Mouse (Mus musculus): Measurements from ENCODE around the gene Rnf144b.

The Rnf144b gene

GRCm38 (mm10) chr13:47124449-47124848 is 2.0 kb downstream of the Rnf144b start:
- intact Hi-C loops (cut with DNase I) = no loop called here

DNA sequence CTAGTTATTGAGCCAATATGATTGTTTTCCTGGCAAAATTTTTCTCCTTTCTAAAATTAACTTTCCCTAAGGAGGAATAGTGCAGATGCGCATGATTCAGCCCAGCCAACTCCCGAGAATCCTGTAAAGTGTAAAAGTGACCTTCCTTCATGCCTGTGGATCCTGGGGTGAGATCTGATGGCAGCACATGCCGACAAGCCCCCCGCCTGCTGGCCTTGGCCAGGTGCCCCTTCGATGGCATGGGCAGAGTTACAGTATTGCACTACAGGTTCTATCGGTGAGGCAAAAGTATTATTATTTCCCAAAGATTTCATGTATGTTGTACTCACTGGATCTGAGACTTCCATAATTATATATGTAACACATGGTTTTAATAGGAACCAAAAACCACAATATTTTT is 2.5 kb downstream of the Rnf144b start:
- intact Hi-C loops (cut with DNase I) = no loop called here

DNA sequence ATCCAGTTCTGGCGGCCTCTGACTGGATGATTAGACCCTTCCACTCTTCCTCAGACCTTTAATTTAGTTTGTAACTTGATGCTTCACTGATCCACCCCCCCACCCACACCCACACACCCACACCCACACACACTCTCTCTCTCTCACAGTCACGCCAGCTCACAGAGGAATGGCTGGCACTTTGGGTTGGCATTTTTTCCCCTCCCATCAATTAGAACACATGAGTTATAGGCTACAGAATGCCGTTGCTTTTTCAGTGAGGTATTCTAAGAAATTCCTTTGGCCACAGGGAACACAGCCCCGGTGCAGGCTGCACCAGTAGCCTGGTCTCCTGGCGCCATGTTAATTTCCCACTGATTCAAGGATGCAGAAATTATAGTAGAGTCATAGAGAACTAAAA is 3.1 kb downstream of the Rnf144b start:
- intact Hi-C loops (cut with DNase I) = no loop called here

DNA sequence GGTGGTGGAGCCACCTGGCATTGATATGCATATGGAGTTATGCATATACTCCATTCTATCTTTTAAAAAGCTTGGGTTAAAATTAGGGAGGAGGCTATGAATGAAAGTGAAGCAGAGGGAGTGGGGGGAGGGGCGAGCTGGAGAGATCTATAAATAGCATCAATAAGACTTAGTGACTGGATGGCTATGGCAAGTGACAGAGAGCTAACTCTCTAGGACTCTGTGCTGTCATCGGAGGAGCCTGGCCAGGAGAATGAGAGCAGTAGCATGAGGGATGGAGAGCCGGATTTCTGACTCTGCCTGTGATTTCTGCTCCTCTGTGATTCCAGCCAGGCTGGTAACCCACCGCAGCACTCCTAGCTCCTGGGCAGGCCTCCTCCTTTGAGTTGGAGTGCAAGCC is 6.6 kb downstream of the Rnf144b start:
- intact Hi-C loops (cut with DNase I) = no loop called here

DNA sequence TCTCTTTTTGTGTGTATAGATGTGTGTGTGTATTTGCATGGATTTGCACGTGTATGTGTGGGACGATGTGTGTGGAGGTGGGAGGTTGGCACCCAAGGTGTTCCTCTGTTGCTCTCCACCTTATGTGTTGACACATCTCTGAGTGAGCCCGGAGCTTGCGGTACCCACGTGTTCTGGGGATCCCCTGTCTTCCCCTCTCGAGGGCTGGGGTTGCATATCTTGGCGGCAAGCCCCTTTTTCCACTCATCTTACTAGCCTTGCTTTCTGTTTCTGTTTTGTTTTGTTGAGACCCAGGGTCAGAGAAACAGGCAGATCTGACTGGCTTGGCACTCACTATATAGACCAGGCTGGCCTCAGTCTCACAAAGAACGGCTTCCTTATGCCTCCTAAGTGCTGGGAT is 10.6 kb downstream of the Rnf144b start:
- intact Hi-C loops (cut with DNase I) = no loop called here

DNA sequence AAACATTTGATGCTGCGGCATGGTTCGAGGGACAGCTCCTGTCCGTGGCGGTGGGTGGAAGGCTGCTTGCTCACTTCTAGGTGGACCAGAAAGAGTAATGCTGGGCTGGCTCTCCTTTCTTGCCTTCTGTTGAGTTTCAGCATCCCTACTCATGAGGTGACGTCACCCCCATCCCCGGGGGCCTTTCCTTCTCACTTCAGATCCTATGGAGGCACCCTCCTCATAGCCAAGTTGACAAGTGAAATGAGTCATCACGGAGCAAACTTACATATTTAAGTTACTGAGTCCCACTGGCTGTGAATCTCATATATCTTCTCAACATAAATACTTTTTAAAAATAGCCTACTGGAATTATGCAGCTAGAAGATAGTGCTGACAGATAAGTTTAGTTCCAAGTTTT is 12.4 kb downstream of the Rnf144b start:
- intact Hi-C loops (cut with DNase I) = no loop called here

DNA sequence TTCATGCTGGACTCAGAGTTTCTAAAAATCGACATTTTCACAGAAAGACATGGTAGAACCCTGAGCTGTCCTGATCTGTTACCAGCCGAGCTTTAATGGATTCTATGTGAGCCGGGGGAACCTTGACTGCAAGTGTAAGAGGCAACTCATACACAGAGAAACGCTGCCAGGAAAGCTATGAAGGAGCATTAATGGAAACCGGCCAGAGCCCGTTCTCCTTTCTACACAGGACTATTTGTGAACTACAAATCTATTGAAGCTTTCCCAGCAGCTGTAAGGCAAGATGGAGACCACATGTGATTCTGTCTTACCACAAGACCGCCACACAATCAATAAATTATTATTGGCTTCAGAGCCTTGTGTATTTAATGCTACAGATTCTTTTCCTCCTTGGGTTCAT is 13.3 kb downstream of the Rnf144b start:
- intact Hi-C loops (cut with DNase I) = no loop called here

DNA sequence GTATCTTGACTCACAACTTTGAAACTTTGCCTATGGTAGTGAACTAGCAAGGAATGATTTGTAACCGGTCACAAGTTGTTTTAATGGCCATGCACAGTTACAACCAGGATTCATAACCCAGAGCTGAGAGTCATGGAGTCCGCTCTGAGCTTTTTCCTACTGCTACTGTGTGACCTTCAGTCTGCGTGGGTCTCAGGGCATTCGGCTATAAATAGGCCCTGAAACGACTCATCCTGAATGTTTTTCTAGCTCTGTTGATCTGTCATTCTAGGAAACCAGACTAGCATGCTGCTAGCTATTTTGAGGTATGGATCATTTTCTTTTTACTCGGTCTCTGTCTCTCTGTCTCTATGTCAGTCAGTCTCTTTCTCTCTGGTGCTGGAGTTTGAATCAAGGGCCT is 20.3 kb downstream of the Rnf144b start:
- intact Hi-C loops (cut with DNase I) = no loop called here

- intact Hi-C loops (cut with DNase I) = no loop called here
These were observed 23.5 kb downstream of the Rnf144b start for GRCm38 (mm10) chr13:47145939-47146338.

- intact Hi-C loops (cut with DNase I) = no loop called here
These were observed 23.9 kb downstream of the Rnf144b start for GRCm38 (mm10) chr13:47146388-47146787.

GRCm38 (mm10) chr13:47148573-47148972 is 26.1 kb downstream of the Rnf144b start:
- intact Hi-C loops (cut with DNase I) = no loop called here

DNA sequence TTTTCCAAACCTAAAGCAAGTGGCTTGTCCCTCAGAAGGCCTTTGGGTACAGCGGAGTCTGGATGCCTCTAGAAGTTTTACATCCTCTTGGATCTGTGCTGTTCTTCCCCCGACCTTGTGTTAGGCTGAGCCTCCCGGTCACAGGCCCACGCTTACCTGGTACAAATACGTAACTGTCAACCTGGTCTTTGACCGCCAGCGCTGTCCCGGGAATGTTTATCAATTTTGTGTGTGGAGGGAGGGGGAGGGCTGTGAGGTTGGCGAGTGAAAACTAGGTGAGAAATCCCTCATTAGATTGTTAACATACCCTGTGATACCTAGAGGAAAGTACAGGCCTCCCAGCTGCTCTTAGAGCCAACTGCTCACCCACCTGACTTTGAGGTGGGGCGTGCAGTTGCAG is 27.5 kb downstream of the Rnf144b start:
- intact Hi-C loops (cut with DNase I) = no loop called here

GRCm38 (mm10) chr13:47151060-47151459 is 28.6 kb downstream of the Rnf144b start:
- intact Hi-C loops (cut with DNase I) = no loop called here

GRCm38 (mm10) chr13:47152390-47152789 is 29.9 kb downstream of the Rnf144b start:
- intact Hi-C loops (cut with DNase I) = loop anchor here (1.0 kb wide), 1 partner anchor 136 kb away; no protein-coding TSS in a partner anchor

DNA sequence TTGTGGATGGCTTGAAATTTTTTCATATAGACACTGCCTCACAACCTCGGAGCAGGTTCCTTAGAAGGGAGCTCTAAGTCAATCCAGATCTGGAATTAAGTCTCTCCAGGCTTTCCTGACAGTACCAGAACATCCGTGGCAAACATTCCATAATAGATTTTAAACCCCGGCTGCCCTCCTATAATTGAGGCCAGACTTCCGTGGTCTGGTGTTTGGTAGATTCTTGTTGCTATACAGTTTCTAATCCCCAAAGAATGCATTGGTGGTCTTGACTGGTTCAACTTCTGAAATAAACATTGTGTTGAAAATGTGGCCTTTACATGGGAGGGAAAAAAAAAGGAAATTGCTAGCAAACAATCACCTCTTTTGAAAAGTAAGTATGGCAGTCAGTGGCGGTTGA is 30.8 kb downstream of the Rnf144b start:
- intact Hi-C loops (cut with DNase I) = no loop called here

- intact Hi-C loops (cut with DNase I) = no loop called here
These were observed 32.4 kb downstream of the Rnf144b start for GRCm38 (mm10) chr13:47154866-47155265.

DNA sequence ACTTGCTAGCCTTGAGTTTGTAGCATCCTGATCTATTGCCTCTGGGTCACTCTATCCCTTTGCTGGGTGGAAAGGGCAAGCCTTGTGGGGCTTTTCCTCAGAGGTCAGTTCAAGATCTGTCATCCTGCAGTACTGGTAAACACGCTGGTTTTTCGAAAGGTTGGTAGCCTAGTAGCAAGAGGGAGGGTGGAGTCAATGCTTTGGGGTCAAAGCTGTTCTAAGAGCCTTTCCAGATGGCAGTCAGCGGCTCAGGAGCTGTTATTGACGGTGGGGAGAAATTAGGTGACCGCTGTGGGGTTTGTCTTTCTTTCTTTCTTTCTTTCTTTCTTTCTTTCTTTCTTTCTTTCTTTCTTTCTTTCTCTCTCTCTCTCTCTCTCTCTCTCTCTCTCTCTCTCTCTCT is 34.4 kb downstream of the Rnf144b start:
- intact Hi-C loops (cut with DNase I) = no loop called here

DNA sequence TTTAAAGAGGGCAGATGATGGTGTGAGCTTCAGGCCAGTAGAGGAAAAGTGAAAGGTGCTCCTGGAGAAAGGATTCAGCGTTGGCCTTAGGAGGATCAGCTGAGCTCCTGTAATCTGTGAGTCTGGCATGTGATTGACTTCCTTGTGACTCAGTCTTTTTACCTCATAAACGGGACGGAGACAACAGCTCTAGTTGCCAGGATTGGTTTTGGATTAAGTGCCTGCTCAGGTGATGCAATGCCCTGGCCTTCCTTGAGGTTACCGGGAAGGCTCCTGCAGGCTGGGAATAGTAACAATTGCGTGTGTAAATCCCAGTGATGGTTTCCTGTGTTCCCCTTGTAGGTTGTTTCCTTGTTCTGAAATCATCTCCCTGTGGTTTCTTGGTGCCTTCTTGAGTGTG is 39.5 kb downstream of the Rnf144b start:
- intact Hi-C loops (cut with DNase I) = no loop called here

DNA sequence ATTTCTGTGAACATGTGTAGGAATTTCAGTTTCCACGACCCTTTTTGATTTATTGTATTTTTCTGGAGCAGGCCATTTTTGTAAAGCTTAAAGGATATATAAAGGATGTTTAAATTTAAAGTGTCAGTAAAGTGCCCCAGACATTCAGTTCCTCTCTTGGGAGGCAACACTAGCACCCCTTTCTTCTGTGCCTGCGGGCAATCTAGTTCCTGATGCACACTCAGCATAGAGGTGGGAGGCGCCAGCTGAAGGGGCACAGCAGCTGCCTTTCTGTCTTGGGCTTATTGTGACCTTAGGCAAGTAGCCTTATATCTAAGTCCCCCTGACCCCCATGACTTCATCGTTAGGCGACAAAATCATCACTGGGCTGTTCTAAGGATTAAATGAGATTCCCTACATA is 42.3 kb downstream of the Rnf144b start:
- intact Hi-C loops (cut with DNase I) = no loop called here

- intact Hi-C loops (cut with DNase I) = no loop called here
These were observed 42.8 kb downstream of the Rnf144b start for GRCm38 (mm10) chr13:47165261-47165660.

DNA sequence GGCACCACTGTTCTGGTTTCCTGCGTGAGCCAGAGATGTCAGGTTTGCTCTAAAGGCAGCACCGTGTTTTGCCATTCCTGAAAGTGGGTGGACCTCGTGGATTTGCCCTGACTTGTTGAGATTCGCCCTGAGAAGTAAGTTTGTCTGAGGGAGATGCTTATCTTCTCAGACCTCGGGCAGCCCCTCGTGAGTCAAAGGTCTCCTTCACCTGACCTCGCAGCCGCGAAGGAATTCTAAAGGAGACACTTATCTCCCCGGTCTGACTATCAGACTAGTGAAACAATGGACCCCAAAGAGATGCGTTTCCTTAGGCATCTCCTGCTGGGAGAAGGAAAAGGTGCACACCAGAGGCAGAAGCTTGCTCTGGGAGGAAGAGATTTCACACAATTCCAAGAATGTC is 46.0 kb downstream of the Rnf144b start:
- intact Hi-C loops (cut with DNase I) = no loop called here

- intact Hi-C loops (cut with DNase I) = no loop called here
These were observed 47.6 kb downstream of the Rnf144b start for GRCm38 (mm10) chr13:47170026-47170425.

- intact Hi-C loops (cut with DNase I) = no loop called here
These were observed 48.5 kb downstream of the Rnf144b start for GRCm38 (mm10) chr13:47170811-47171555.

DNA sequence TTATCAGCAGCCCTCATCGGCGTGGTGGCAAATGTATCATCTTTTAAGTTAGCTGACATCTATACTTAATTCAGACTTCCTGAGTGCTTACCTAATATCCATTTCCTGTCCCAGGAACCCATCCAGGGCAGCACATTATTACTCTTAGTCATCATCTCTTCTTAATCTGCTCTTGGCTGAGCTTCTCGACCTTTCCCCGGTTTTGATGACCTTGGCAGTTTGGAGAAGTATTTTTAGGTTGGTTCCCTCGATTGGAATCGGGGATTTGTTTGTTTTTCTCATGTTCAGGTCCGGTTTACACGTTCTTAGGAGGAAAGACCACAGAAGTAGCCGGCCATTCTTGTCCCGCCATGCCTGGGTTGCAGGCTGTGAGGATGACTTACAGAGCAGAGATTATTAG is 50.4 kb downstream of the Rnf144b start:
- intact Hi-C loops (cut with DNase I) = no loop called here

Data from adrenal gland (tissue).